Comparison of ENCODE assay signal across 12 mouse cellular contexts in genomic region chr17:79295926-79296325, GRCm38 (mm10). TPM values are rescaled to one million over a fixed set of nuclear protein-coding genes. Genes with fewer than 3 reads are reported as not detected.
A peak's percentile ranks its signal among the peaks of the same experiment; 100 is the strongest.
DNase-seq lines count a peak whose midpoint lies in the region; ATAC-seq and TF ChIP-seq lines count a peak whose summit lies in the region.
"Had no signal": no experiment of that assay in that cellular context is flagged by ENCODE, and none has a peak within 500 bp of the region (broad histone marks: within the 10 kb centered on the region; RNA-seq: fewer than 3 reads in every experiment).

No protein-coding gene starts in this region.

- peaks cover 7% of the 10 kb centered on the region; the same call in 1 of the 2 replicates for H3K9me3 ChIP-seq in heart, embryonic 12.5 days (replicated peaks)
- H3K9me3 ChIP-seq in lung, embryonic 15.5 days = no peaks in the 10 kb centered on the region
- no peaks in the 10 kb centered on the region for H3K9me3 ChIP-seq in forebrain, postnatal 0 days (ENCODE audit: low read length)
- H3K9me3 ChIP-seq: hindbrain, embryonic 13.5 days had no signal

- no peaks in the 10 kb centered on the region for H3K27me3 ChIP-seq in heart, embryonic 12.5 days (replicated peaks)
- no peaks in the 10 kb centered on the region for H3K27me3 ChIP-seq in lung, embryonic 15.5 days
- no peaks in the 10 kb centered on the region for H3K27me3 ChIP-seq in forebrain, postnatal 0 days (ENCODE audit: insufficient read depth, low read length)
- H3K27me3 ChIP-seq: hindbrain, embryonic 13.5 days had no signal

- ATAC-seq in heart, embryonic 12.5 days (ENCODE audit: insufficient number of reproducible peaks, low FRiP score) = no peak
- ATAC-seq in lung, embryonic 15.5 days (ENCODE audit: borderline replicate concordance, extremely low read depth, low FRiP score, low TSS enrichment) = peak; percentile 59; the same call in 1 of the 2 replicates
- ATAC-seq in forebrain, postnatal 0 days = no peak
- ATAC-seq in inflammation-experienced regulatory T-cells, adult 6 months = no peak
- ATAC-seq: activated CD4-positive, CD25-positive, alpha-beta regulatory T cell, adult 4 months had no signal

- DNase-seq in 3134 (ENCODE audit: extremely low read depth, insufficient read length, low spot score) = peak; percentile 36
- DNase-seq in NIH3T3 (ENCODE audit: low read depth) = peak; percentile 57
- no peak for DNase-seq in forebrain, postnatal 0 days
- DNase-seq in kidney, adult 11 months = no peak
- DNase-seq: cerebellum, adult 9-10 months; thymus, postnatal 36 days had no signal

- H3K27ac ChIP-seq in heart, embryonic 12.5 days (ENCODE audit: poor library complexity, severe bottlenecking) = peak overlapping the region; percentile 54; the same call in 1 of the 2 replicates
- peak overlapping the region; percentile 77 for H3K27ac ChIP-seq in lung, embryonic 15.5 days
- no peak overlapping the region for H3K27ac ChIP-seq in forebrain, postnatal 0 days (ENCODE audit: low read depth, low read length)
- H3K27ac ChIP-seq: hindbrain, embryonic 13.5 days; left cerebral cortex, adult 2 months had no signal

- H3K9ac ChIP-seq in heart, embryonic 12.5 days = no peak overlapping the region
- no peak overlapping the region for H3K9ac ChIP-seq in lung, embryonic 15.5 days
- H3K9ac ChIP-seq in forebrain, postnatal 0 days = no peak overlapping the region
- H3K9ac ChIP-seq: hindbrain, embryonic 13.5 days had no signal

- TF ChIP-seq CTCF in forebrain, postnatal 0 days (IDR thresholded peaks at IDR 0.05; ENCODE audit: low read depth) = no peak

- no peak overlapping the region for H3K4me2 ChIP-seq in heart, embryonic 12.5 days
- H3K4me2 ChIP-seq in lung, embryonic 15.5 days = no peak overlapping the region
- H3K4me2 ChIP-seq in forebrain, postnatal 0 days (ENCODE audit: low read depth) = no peak overlapping the region
- H3K4me2 ChIP-seq: hindbrain, embryonic 13.5 days had no signal

- 39% methylated on average over 4 of the region's 4 CpGs for WGBS in heart, embryonic 12.5 days
- WGBS in lung, embryonic 15.5 days = 52% methylated on average over 4 of the region's 4 CpGs
- WGBS in forebrain, postnatal 0 days = 78% methylated on average over 4 of the region's 4 CpGs

- H3K4me3 ChIP-seq in heart, embryonic 12.5 days = no peak overlapping the region
- H3K4me3 ChIP-seq in lung, embryonic 15.5 days = no peak overlapping the region
- H3K4me3 ChIP-seq in forebrain, postnatal 0 days (ENCODE audit: low read depth, low read length) = no peak overlapping the region
- H3K4me3 ChIP-seq: hindbrain, embryonic 13.5 days; left cerebral cortex, adult 2 months had no signal

- no peaks in the 10 kb centered on the region for H3K36me3 ChIP-seq in heart, embryonic 12.5 days
- no peaks in the 10 kb centered on the region for H3K36me3 ChIP-seq in lung, embryonic 15.5 days
- no peaks in the 10 kb centered on the region for H3K36me3 ChIP-seq in forebrain, postnatal 0 days (ENCODE audit: insufficient read depth)
- H3K36me3 ChIP-seq: hindbrain, embryonic 13.5 days had no signal

- H3K4me1 ChIP-seq in heart, embryonic 12.5 days (replicated peaks) = peaks cover 15% of the 10 kb centered on the region
- no peaks in the 10 kb centered on the region for H3K4me1 ChIP-seq in lung, embryonic 15.5 days
- H3K4me1 ChIP-seq in forebrain, postnatal 0 days (ENCODE audit: insufficient read depth) = no peaks in the 10 kb centered on the region
- H3K4me1 ChIP-seq: hindbrain, embryonic 13.5 days had no signal

RNA-seq across cellular contexts. Expression of gene Cdc42ep3, which starts 59.0 kb away (rescaled TPM):
- 41.3 and 42.8 TPM in 2 replicates for polyA plus RNA-seq in heart, embryonic 12.5 days (2016; fragmentation: Nextera tagmentation; extraction: Ambion mirVana)
- polyA plus RNA-seq in lung, embryonic 15.5 days (2015; fragmentation: Nextera tagmentation; extraction: Ambion mirVana) = 73.0 and 81.0 TPM in 2 replicates
- total RNA-seq in forebrain, postnatal 0 days (2014; rRNA removed) = 38.6 and 40.9 TPM in 2 replicates
- polyA plus RNA-seq in forebrain, postnatal 0 days (2015; fragmentation: Nextera tagmentation; extraction: Ambion mirVana) = 54.0 and 54.8 TPM in 2 replicates
- polyA plus RNA-seq in inflammation-experienced regulatory T-cells, adult 6 months (2017; shearing (Covaris generic)) = 10 to 100 TPM; 37.0 to 40.4 (median 39.4) TPM

Comparison
In these comparisons a context has a peak if more than half of its experiments do, and no peak if none do; other contexts are left out.
1. DNase-seq: peak in 3134 (single experiment) and NIH3T3 (single experiment); none in forebrain, postnatal 0 days (single experiment) and kidney, adult 11 months (single experiment).